Mouse (Mus musculus) layer of hippocampus, adult 9-10 months (tissue): ENCODE measurements around the gene Atf7ip.

ENCODE experiments used
- DNase-seq: peaks from one replicate; pipeline ENCODE4 v3.0.0; 2022; ENCODE audit warnings: low spot score

The Atf7ip gene

GRCm38 (mm10) chr6:136553767-136554569 is 48.0 kb downstream of the Atf7ip start:
- DNase-seq: no peak

GRCm38 (mm10) chr6:136554774-136555522 is 49.0 kb downstream of the Atf7ip start:
- no peak for DNase-seq

- no peak for DNase-seq
Observed at GRCm38 (mm10) chr6:136555523-136555915, 49.6 kb downstream of the Atf7ip start.

- DNase-seq: no peak
Observed at GRCm38 (mm10) chr6:136558288-136559005, 52.5 kb downstream of the Atf7ip start.

- no peak for DNase-seq
Observed at GRCm38 (mm10) chr6:136566002-136566401, 60.0 kb downstream of the Atf7ip start.

- DNase-seq: no peak
Observed at GRCm38 (mm10) chr6:136590739-136591138, 84.8 kb downstream of the Atf7ip start.

- DNase-seq: no peak
Observed at GRCm38 (mm10) chr6:136594541-136594940, 88.6 kb downstream of the Atf7ip start.

GRCm38 (mm10) chr6:136602601-136603000 is 96.6 kb downstream of the Atf7ip start:
- DNase-seq: no peak

GRCm38 (mm10) chr6:136611351-136612215 is 105.6 kb downstream of the Atf7ip start:
- no peak for DNase-seq

GRCm38 (mm10) chr6:136612312-136612711 is 106.3 kb downstream of the Atf7ip start:
- DNase-seq: no peak

- no peak for DNase-seq
Observed at GRCm38 (mm10) chr6:136614156-136614555, 108.2 kb downstream of the Atf7ip start.

GRCm38 (mm10) chr6:136620361-136621139 is 114.6 kb downstream of the Atf7ip start:
- DNase-seq: peak; percentile 68

GRCm38 (mm10) chr6:136625421-136625820 is 119.5 kb downstream of the Atf7ip start:
- DNase-seq: no peak

- DNase-seq: no peak
Observed at GRCm38 (mm10) chr6:136629639-136630038, 123.7 kb downstream of the Atf7ip start.

GRCm38 (mm10) chr6:136631519-136631918 is 125.6 kb downstream of the Atf7ip start:
- DNase-seq: no peak

GRCm38 (mm10) chr6:136631945-136632534 is 126.1 kb downstream of the Atf7ip start:
- DNase-seq: no peak

GRCm38 (mm10) chr6:136633154-136633553 is 127.2 kb downstream of the Atf7ip start:
- no peak for DNase-seq

GRCm38 (mm10) chr6:136633719-136634118 is 127.8 kb downstream of the Atf7ip start:
- no peak for DNase-seq

GRCm38 (mm10) chr6:136634982-136635381 is 129.0 kb downstream of the Atf7ip start:
- DNase-seq: no peak

- no peak for DNase-seq
Observed at GRCm38 (mm10) chr6:136644171-136644570, 138.2 kb downstream of the Atf7ip start.
